Mouse (Mus musculus): Measurements from ENCODE around the gene Zfp57.

DNA sequence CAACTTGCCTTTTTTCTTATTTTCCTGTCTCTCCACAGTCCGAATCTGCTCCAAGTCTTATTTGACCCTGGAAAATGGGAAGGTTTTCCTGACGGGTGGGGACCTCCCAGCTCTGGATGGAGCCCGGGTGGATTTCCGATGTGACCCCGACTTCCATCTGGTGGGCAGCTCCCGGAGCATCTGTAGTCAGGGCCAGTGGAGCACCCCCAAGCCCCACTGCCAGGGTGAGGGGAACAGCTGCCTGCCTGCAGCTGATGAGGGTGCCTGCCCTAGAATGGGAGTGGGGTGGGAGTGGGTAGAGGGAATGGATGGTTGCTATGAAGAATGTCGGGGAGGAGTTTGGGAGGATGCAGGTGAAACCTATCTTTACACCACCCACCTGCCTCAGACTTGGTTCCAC is 47.4 kb downstream of the Zfp57 start:
- TF ChIP-seq CTCF (IDR thresholded peaks at IDR 0.05; ENCODE audit: control insufficient read depth, insufficient read depth, insufficient read length) (no peak), CEBPB (IDR thresholded peaks at IDR 0.05; ENCODE audit: low read depth) (no peak)

All from C2C12 (cell line).